Mouse (Mus musculus) myocyte (in vitro differentiated cells): ENCODE measurements around the gene Noxa1. TPM values are rescaled to one million over a fixed set of nuclear protein-coding genes. Genes with fewer than 3 reads are reported as not detected.

Experiments used
- H3K27me3 ChIP-seq: one replicate; pipeline ENCODE4 v1.6.1; 2011; ENCODE audit not compliant: control insufficient read depth, insufficient read depth, insufficient read length
- H3K36me3 ChIP-seq: one replicate; pipeline ENCODE4 v1.6.1; 2011; ENCODE audit not compliant: control insufficient read depth, insufficient read depth
- H3K4me2 ChIP-seq: one replicate; pipeline ENCODE4 v1.6.1; 2011; ENCODE audit warnings: low read depth, control low read depth
- H3K4me3 ChIP-seq: one replicate; pipeline ENCODE4 v1.5.1; 2011; ENCODE audit warnings: mild to moderate bottlenecking, control low read depth, moderate library complexity
- H3K79me2 ChIP-seq: one replicate; pipeline ENCODE4 v1.6.1; 2011; ENCODE audit not compliant: control insufficient read depth, insufficient read depth
- H3ac ChIP-seq: one replicate; pipeline ENCODE4 v1.6.1; 2011; ENCODE audit not compliant: control insufficient read depth, insufficient read length
- CEBPB ChIP-seq: IDR thresholded peaks from 2 replicates; pipeline ENCODE4 v1.6.1; 2011; ENCODE audit warnings: mild to moderate bottlenecking, moderate library complexity; ENCODE audit not compliant: poor library complexity, insufficient read depth, severe bottlenecking
- E2F4 ChIP-seq: IDR thresholded peaks from one replicate; pipeline ENCODE4 v1.6.1; 2011; ENCODE audit warnings: mild to moderate bottlenecking, control low read depth, moderate library complexity; ENCODE audit not compliant: insufficient read depth
- MAX ChIP-seq: IDR thresholded peaks from one replicate; pipeline ENCODE4 v1.6.1; 2011; ENCODE audit warnings: low read depth, mild to moderate bottlenecking, control low read depth
- MYOD1 ChIP-seq, 3 experiments: IDR thresholded peaks; one replicate each; pipeline ENCODE4 v1.6.1; 2011; ENCODE audit warnings: control low read depth in 2 of 3, low read depth in 2 of 3, mild to moderate bottlenecking in 2 of 3, moderate library complexity in 1 of 3; ENCODE audit not compliant: insufficient read length in 2 of 3, control insufficient read depth in 1 of 3
- MYOG ChIP-seq, 3 experiments: IDR thresholded peaks; one replicate each; pipeline ENCODE4 v1.6.1; 2011; ENCODE audit warnings: control low read depth in 2 of 3, low read depth in 2 of 3, mild to moderate bottlenecking in 2 of 3; ENCODE audit not compliant: insufficient read length in 2 of 3, control insufficient read depth in 1 of 3, insufficient read depth in 1 of 3
- POLR2A ChIP-seq: IDR thresholded peaks from one replicate; pipeline ENCODE4 v1.6.1; 2011; ENCODE audit warnings: low read depth, mild to moderate bottlenecking, control low read depth, moderate library complexity; ENCODE audit not compliant: insufficient read length
- POLR2AphosphoS2 ChIP-seq: IDR thresholded peaks from one replicate; pipeline ENCODE4 v1.6.1; 2011; ENCODE audit warnings: low read depth, control low read depth; ENCODE audit not compliant: insufficient read length
- REST ChIP-seq: IDR thresholded peaks from one replicate; pipeline ENCODE4 v1.6.1; 2011; ENCODE audit warnings: mild to moderate bottlenecking, control low read depth, moderate library complexity; ENCODE audit not compliant: insufficient read depth, insufficient read length
- SRF ChIP-seq: IDR thresholded peaks from one replicate; pipeline ENCODE4 v1.6.1; 2011; ENCODE audit warnings: low read depth; ENCODE audit not compliant: control insufficient read depth, insufficient read length
- TCF12 ChIP-seq: IDR thresholded peaks from one replicate; pipeline ENCODE4 v1.6.1; 2011; ENCODE audit warnings: mild to moderate bottlenecking, control low read depth; ENCODE audit not compliant: poor library complexity, insufficient read depth, severe bottlenecking
- TCF3 ChIP-seq: IDR thresholded peaks from one replicate; pipeline ENCODE4 v1.6.1; 2011; ENCODE audit warnings: low read depth, control low read depth; ENCODE audit not compliant: insufficient read length
- USF1 ChIP-seq: IDR thresholded peaks from one replicate; pipeline ENCODE4 v1.6.1; 2011; ENCODE audit warnings: low read depth, mild to moderate bottlenecking, control low read depth, moderate library complexity
- polyA plus RNA-seq: library from polyadenylated mRNA; unstranded; fragments of >200 nt; fragmentation: generic; extraction: Trizol; gene quantifications from one replicate; pipeline ENCODE4 v1.2.1, GENCODE M21; 2012; ENCODE audit warnings: missing spikeins

Noxa1 gene
- polyA plus RNA-seq, 1 experiment, result not detected

DNA sequence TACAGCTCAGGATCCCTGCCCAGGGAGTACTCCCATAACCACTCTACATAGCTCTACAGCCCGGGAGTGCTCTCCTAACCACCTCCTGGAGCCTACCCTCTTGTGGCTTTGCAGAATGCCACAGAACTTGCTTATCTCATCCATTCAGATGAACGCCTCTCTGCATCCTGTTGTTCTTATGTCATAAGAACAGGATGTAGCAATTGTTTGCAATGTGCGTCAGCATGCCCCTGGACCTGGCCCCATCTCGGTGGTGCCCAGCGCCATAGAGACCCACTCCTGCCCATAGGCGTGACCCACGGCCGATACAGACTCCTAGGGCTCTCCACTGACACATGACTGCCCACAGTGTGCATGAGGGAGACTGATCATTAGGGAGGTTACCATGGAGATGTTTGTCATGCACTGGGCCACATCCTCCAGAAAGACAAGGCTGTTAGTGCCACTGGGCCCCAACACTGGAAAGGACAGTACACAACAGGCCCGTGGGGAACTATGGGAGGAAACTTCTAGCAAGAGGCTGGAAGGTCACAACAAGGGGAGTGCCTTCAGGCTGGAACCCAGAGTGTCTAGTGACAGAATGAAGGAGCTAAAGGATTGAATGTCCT lies 16.3 kb upstream of the Noxa1 start:
- H3K4me3 ChIP-seq, result no peak overlapping the region
- H3K4me2 ChIP-seq, result peak overlapping the region; percentile 47
- H3ac ChIP-seq, result no peak overlapping the region
- H3K27me3 ChIP-seq, result no peaks in the 10 kb centered on the region
- H3K79me2 ChIP-seq, result no peaks in the 10 kb centered on the region
- TF ChIP-seq CEBPB (peak; percentile 91), MYOD1 (IDR thresholded peaks at IDR 0.05; ENCODE audit: control insufficient read depth in 1 of 3, insufficient read length in 2 of 3, low read depth in 2 of 3) (no peak), TCF12 (no peak), POLR2A (no peak)
- no peaks in the 10 kb centered on the region for H3K36me3 ChIP-seq

GRCm38 (mm10) chr2:25110505-25111183 lies 15.7 kb upstream of the Noxa1 start:
- Histone ChIP-seq H3K36me3 (no peaks in the 10 kb centered on the region), H3ac (no peak overlapping the region), H3K27me3 (no peaks in the 10 kb centered on the region), H3K79me2 (no peaks in the 10 kb centered on the region), H3K4me3 (no peak overlapping the region), H3K4me2 (peak overlapping the region; percentile 47)
- no peak for TF ChIP-seq USF1
- TF ChIP-seq MYOG (IDR thresholded peaks at IDR 0.05; ENCODE audit: control insufficient read depth in 1 of 3, insufficient read depth in 1 of 3, insufficient read length in 2 of 3, low read depth in 2 of 3), result peak in 1 of 3 experiments; percentile 18
- no peak for TF ChIP-seq MAX

DNA sequence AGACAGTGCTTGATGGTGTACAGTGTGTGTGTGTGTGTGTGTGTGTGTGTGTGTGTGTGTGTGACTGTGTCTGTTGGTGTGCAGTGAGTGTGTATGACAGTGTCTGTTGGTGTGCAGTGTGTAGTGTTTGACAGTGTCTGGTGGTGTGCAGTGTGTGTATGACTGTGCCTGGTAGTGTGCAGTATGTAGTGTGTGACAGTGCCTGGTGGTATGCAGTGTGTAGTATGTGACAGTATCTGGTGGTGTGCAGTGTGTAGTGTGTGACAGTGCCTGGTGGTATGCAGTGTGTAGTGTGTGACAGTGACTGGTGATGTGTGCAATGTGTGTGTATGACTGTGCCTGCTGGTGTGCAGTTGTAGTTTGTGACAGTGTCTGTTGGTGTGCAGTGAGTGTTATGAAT lies 14.5 kb upstream of the Noxa1 start:
- no peaks in the 10 kb centered on the region for H3K36me3 ChIP-seq
- no peak overlapping the region for H3K4me2 ChIP-seq
- no peak overlapping the region for H3K4me3 ChIP-seq
- H3ac ChIP-seq, result no peak overlapping the region
- no peaks in the 10 kb centered on the region for H3K79me2 ChIP-seq
- H3K27me3 ChIP-seq, result peaks cover 4% of the 10 kb centered on the region
- TF ChIP-seq TCF3 (no peak), USF1 (no peak)

GRCm38 (mm10) chr2:25106045-25106444 lies 11.1 kb upstream of the Noxa1 start:
- H3K36me3 ChIP-seq, result no peaks in the 10 kb centered on the region
- no peak overlapping the region for H3K4me2 ChIP-seq
- no peak overlapping the region for H3K4me3 ChIP-seq
- TF ChIP-seq MAX (no peak), REST (no peak), TCF12 (no peak), CEBPB (no peak), E2F4 (no peak), MYOD1 (IDR thresholded peaks at IDR 0.05; ENCODE audit: control insufficient read depth in 1 of 3, insufficient read length in 2 of 3, low read depth in 2 of 3) (no peak), SRF (no peak), MYOG (IDR thresholded peaks at IDR 0.05; ENCODE audit: control insufficient read depth in 1 of 3, insufficient read depth in 1 of 3, insufficient read length in 2 of 3, low read depth in 2 of 3) (no peak), USF1 (no peak), POLR2A (no peak), POLR2AphosphoS2 (no peak)
- H3K79me2 ChIP-seq, result no peaks in the 10 kb centered on the region
- H3K27me3 ChIP-seq, result peaks cover 22% of the 10 kb centered on the region
- H3ac ChIP-seq, result no peak overlapping the region

DNA sequence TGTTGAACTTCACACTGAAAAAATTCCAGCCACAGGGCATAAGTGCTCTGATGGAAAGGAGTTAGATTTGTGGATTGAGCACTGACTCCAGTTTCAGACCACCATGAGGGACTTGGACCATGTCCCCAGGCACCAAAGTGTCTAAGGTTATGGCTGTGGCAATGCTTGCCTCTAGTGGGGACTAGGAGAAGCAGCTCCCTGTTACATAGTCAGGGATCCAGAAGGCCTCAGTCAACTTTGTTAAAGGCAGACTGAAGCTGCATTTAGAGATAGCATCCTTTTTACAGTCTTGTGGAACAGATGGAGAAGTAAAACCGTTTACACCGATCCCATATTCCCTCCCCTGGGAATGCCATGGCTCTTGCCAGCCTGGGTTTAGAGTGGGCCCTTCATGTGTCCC lies 9.2 kb upstream of the Noxa1 start:
- TF ChIP-seq SRF, result no peak
- no peak for TF ChIP-seq REST
- TF ChIP-seq POLR2A, result no peak
- no peak for TF ChIP-seq TCF12
- TF ChIP-seq E2F4, result no peak
- TF ChIP-seq MYOD1 (IDR thresholded peaks at IDR 0.05; ENCODE audit: control insufficient read depth in 1 of 3, insufficient read length in 2 of 3, low read depth in 2 of 3), result no peak
- TF ChIP-seq CEBPB, result no peak
- TF ChIP-seq USF1, result no peak

GRCm38 (mm10) chr2:25099703-25100102 lies 4.8 kb upstream of the Noxa1 start:
- Histone ChIP-seq H3K36me3 (no peaks in the 10 kb centered on the region), H3K4me2 (no peak overlapping the region), H3ac (no peak overlapping the region), H3K4me3 (no peak overlapping the region), H3K27me3 (peaks cover 43% of the 10 kb centered on the region), H3K79me2 (no peaks in the 10 kb centered on the region)
- no peak for TF ChIP-seq TCF3
- no peak for TF ChIP-seq SRF
- no peak for TF ChIP-seq MYOG (IDR thresholded peaks at IDR 0.05; ENCODE audit: control insufficient read depth in 1 of 3, insufficient read depth in 1 of 3, insufficient read length in 2 of 3, low read depth in 2 of 3)
- TF ChIP-seq TCF12, result no peak
- TF ChIP-seq USF1, result no peak
- TF ChIP-seq POLR2A, result no peak
- TF ChIP-seq MAX, result no peak
- TF ChIP-seq POLR2AphosphoS2, result no peak
- TF ChIP-seq MYOD1 (IDR thresholded peaks at IDR 0.05; ENCODE audit: control insufficient read depth in 1 of 3, insufficient read length in 2 of 3, low read depth in 2 of 3), result no peak

More for the DNA sequence above, 9.2 kb upstream of the Noxa1 start:
- no peaks in the 10 kb centered on the region for H3K36me3 ChIP-seq
- H3K4me2 ChIP-seq, result no peak overlapping the region
- H3K27me3 ChIP-seq, result peaks cover 38% of the 10 kb centered on the region
- H3ac ChIP-seq, result no peak overlapping the region
- no peak overlapping the region for H3K4me3 ChIP-seq
- H3K79me2 ChIP-seq, result no peaks in the 10 kb centered on the region
